Mouse (Mus musculus): Measurements from ENCODE around the gene Naa80. TPM values are rescaled to one million over a fixed set of nuclear protein-coding genes. Genes with fewer than 3 reads are reported as not detected.

Gene Naa80
- polyA plus RNA-seq, 1 experiment, result 18.6 TPM

DNA sequence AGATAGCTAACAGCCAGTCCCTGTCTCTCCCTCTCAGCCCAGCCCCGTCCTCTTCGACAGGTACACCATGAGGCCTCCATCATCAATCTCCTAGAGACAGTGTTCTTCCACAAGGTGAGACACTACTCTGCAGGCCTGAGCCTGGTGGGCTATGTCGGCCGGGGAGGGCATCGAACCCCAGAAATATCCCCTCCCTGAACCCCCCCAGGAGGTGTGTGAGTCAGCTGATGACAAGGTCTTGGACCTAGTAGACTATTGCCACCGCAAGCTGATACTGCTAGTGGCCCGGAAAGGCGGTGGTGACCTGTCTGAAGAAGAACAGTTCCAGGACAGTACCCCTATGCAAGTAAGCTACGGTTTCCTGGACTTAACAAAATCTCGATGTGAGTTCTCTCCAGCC lies 29.9 kb upstream of the Naa80 start:
- Histone ChIP-seq H3K27ac (ENCODE audit: insufficient read depth, low read length) (no peak overlapping the region), H3K4me1 (ENCODE audit: control insufficient read depth, insufficient read depth, low read length) (peaks cover 3% of the 10 kb centered on the region), H3K27me3 (ENCODE audit: control insufficient read depth, insufficient read depth, low read length, poor library complexity, severe bottlenecking) (no peaks in the 10 kb centered on the region), H3K9ac (ENCODE audit: low read depth, poor library complexity, severe bottlenecking) (no peak overlapping the region), H3K4me3 (ENCODE audit: low read depth, low read length) (no peak overlapping the region), H3K36me3 (ENCODE audit: control insufficient read depth, insufficient read depth, low read length, poor library complexity, severe bottlenecking) (no peaks in the 10 kb centered on the region), H3K9me3 (replicated peaks; ENCODE audit: control insufficient read depth, insufficient read depth, low read length, poor library complexity, severe bottlenecking) (no peaks in the 10 kb centered on the region)
- TF ChIP-seq CTCF (IDR thresholded peaks at IDR 0.05; ENCODE audit: low read depth, low read length) (no peak), POLR2A (IDR thresholded peaks at IDR 0.05; ENCODE audit: insufficient read depth, low read length) (no peak), EP300 (IDR thresholded peaks at IDR 0.05; ENCODE audit: insufficient read depth, low read depth, low read length) (no peak)

- no peaks in the 10 kb centered on the region for H3K36me3 ChIP-seq (ENCODE audit: control insufficient read depth, insufficient read depth, low read length, poor library complexity, severe bottlenecking)
- H3K9ac ChIP-seq (ENCODE audit: low read depth, poor library complexity, severe bottlenecking), result no peak overlapping the region
- peaks cover 3% of the 10 kb centered on the region for H3K4me1 ChIP-seq (ENCODE audit: control insufficient read depth, insufficient read depth, low read length)
- TF ChIP-seq CTCF (IDR thresholded peaks at IDR 0.05; ENCODE audit: low read depth, low read length), result no peak
- no peak for TF ChIP-seq EP300 (IDR thresholded peaks at IDR 0.05; ENCODE audit: insufficient read depth, low read depth, low read length)
- TF ChIP-seq POLR2A (IDR thresholded peaks at IDR 0.05; ENCODE audit: insufficient read depth, low read length), result no peak
- no peak overlapping the region for H3K27ac ChIP-seq (ENCODE audit: insufficient read depth, low read length)
- H3K27me3 ChIP-seq (ENCODE audit: control insufficient read depth, insufficient read depth, low read length, poor library complexity, severe bottlenecking), result no peaks in the 10 kb centered on the region
- no peaks in the 10 kb centered on the region for H3K9me3 ChIP-seq (replicated peaks; ENCODE audit: control insufficient read depth, insufficient read depth, low read length, poor library complexity, severe bottlenecking)
- no peak overlapping the region for H3K4me3 ChIP-seq (ENCODE audit: low read depth, low read length)
Measured at GRCm38 (mm10) chr9:107549297-107550074, 29.2 kb upstream of the Naa80 start.

DNA sequence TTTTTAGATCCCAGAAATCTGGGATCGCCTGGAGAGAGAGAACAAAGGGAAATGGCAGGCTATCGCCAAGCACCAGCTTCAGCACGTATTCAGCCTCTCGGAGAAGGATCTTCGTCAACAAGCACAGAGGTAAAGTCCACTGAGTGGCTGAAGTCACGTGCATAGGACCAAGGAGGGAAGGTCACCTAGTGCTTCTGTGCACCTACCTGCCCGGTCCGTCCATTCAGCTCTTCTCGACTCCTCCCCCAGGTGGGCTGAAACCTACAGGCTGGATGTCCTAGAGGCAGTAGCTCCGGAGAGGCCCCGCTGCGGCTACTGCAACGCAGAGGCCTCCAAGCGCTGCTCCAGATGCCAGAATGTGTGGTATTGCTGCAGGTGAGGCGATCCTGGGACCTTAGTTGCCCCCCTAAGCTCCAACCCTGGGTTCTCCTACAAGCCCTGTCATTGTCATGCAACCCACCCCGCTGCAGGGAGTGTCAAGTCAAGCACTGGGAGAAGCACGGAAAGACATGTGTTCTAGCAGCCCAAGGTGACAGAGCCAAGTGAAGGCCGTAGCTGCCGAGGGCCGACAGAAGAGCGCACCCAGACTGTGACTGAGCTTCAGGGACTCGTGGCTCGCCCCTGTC lies 28.1 kb upstream of the Naa80 start:
- no peak overlapping the region for H3K27ac ChIP-seq (ENCODE audit: insufficient read depth, low read length)
- H3K36me3 ChIP-seq (ENCODE audit: control insufficient read depth, insufficient read depth, low read length, poor library complexity, severe bottlenecking), result no peaks in the 10 kb centered on the region
- H3K27me3 ChIP-seq (ENCODE audit: control insufficient read depth, insufficient read depth, low read length, poor library complexity, severe bottlenecking), result no peaks in the 10 kb centered on the region
- peaks cover 3% of the 10 kb centered on the region for H3K4me1 ChIP-seq (ENCODE audit: control insufficient read depth, insufficient read depth, low read length)
- H3K4me3 ChIP-seq (ENCODE audit: low read depth, low read length), result 0 out of 2 replicates have a peak overlapping the region, but pooled peaks have one; percentile 13
- no peaks in the 10 kb centered on the region for H3K9me3 ChIP-seq (replicated peaks; ENCODE audit: control insufficient read depth, insufficient read depth, low read length, poor library complexity, severe bottlenecking)
- TF ChIP-seq CTCF (IDR thresholded peaks at IDR 0.05; ENCODE audit: low read depth, low read length) (no peak), POLR2A (IDR thresholded peaks at IDR 0.05; ENCODE audit: insufficient read depth, low read length) (no peak), EP300 (IDR thresholded peaks at IDR 0.05; ENCODE audit: insufficient read depth, low read depth, low read length) (no peak)
- H3K9ac ChIP-seq (ENCODE audit: low read depth, poor library complexity, severe bottlenecking), result no peak overlapping the region

GRCm38 (mm10) chr9:107551117-107551889 lies 27.4 kb upstream of the Naa80 start, which contains the start of gene Rassf1:
Gene Rassf1 (plus strand): TSS chr9:107551555.
- Histone ChIP-seq H3K4me3 (ENCODE audit: low read depth, low read length) (peak within 1 kb of the TSS; percentile 64), H3K9ac (ENCODE audit: low read depth, poor library complexity, severe bottlenecking) (peak within 1 kb of the TSS; percentile 39), H3K9me3 (replicated peaks; ENCODE audit: control insufficient read depth, insufficient read depth, low read length, poor library complexity, severe bottlenecking) (no peaks in the 10 kb centered on the region), H3K36me3 (ENCODE audit: control insufficient read depth, insufficient read depth, low read length, poor library complexity, severe bottlenecking) (no peaks in the 10 kb centered on the region), H3K4me1 (ENCODE audit: control insufficient read depth, insufficient read depth, low read length) (peaks cover 3% of the 10 kb centered on the region), H3K27me3 (ENCODE audit: control insufficient read depth, insufficient read depth, low read length, poor library complexity, severe bottlenecking) (no peaks in the 10 kb centered on the region), H3K27ac (ENCODE audit: insufficient read depth, low read length) (no peak within 1 kb of the TSS)
- TF ChIP-seq EP300 (IDR thresholded peaks at IDR 0.05; ENCODE audit: insufficient read depth, low read depth, low read length), result no peak
- no peak for TF ChIP-seq CTCF (IDR thresholded peaks at IDR 0.05; ENCODE audit: low read depth, low read length)
- no peak for TF ChIP-seq POLR2A (IDR thresholded peaks at IDR 0.05; ENCODE audit: insufficient read depth, low read length)

- Histone ChIP-seq H3K36me3 (ENCODE audit: control insufficient read depth, insufficient read depth, low read length, poor library complexity, severe bottlenecking) (no peaks in the 10 kb centered on the region), H3K9ac (ENCODE audit: low read depth, poor library complexity, severe bottlenecking) (peak overlapping the region; percentile 39), H3K4me3 (ENCODE audit: low read depth, low read length) (peak overlapping the region; percentile 64), H3K9me3 (replicated peaks; ENCODE audit: control insufficient read depth, insufficient read depth, low read length, poor library complexity, severe bottlenecking) (no peaks in the 10 kb centered on the region), H3K4me1 (ENCODE audit: control insufficient read depth, insufficient read depth, low read length) (peaks cover 3% of the 10 kb centered on the region), H3K27me3 (ENCODE audit: control insufficient read depth, insufficient read depth, low read length, poor library complexity, severe bottlenecking) (no peaks in the 10 kb centered on the region), H3K27ac (ENCODE audit: insufficient read depth, low read length) (no peak overlapping the region)
- TF ChIP-seq CTCF (IDR thresholded peaks at IDR 0.05; ENCODE audit: low read depth, low read length), result no peak
Measured at GRCm38 (mm10) chr9:107551890-107552355, 26.8 kb upstream of the Naa80 start.
